Mouse (Mus musculus): Measurements from ENCODE around the gene Rasal1. TPM values are rescaled to one million over a fixed set of nuclear protein-coding genes. Genes with fewer than 3 reads are reported as not detected.

The Rasal1 gene
- polyA plus RNA-seq, 1 experiment from 2014 or later = 1.0 TPM

DNA sequence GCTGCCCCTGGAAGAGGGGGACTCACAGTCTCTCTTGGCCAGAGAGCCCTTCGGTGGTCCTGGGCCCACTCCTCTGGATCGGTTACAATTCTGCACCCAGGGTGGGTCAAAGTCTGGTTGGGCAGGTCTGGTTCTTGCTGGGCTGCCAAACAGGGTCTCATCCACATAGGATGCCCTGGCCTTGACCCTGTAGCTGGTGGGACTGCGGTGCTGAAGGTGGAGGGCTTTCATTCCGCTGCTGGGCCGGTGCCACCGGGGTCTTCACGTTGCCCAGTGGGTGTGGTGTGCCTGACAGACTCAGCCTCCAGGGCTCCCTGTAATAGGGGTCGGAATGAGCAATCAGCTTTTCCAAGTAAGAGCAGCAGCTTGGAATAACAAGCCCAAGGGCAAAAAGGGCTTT is 37.2 kb upstream of the Rasal1 start:
- Histone ChIP-seq H3K9ac (peak overlapping the region; percentile 71), H3K4me1 (peaks cover 22% of the 10 kb centered on the region), H3K4me2 (peak overlapping the region; percentile 84), H3K4me3 (peak overlapping the region; percentile 79), H3K36me3 (replicated peaks) (no peaks in the 10 kb centered on the region), H3K27ac (peak overlapping the region; percentile 89; the same call in 1 of the 2 replicates), H3K27me3 (replicated peaks) (no peaks in the 10 kb centered on the region), H3K9me3 (no peaks in the 10 kb centered on the region)
- no peak for ATAC-seq (replicated peaks)
- 47% methylated on average over 8 of the region's 8 CpGs for WGBS

DNA sequence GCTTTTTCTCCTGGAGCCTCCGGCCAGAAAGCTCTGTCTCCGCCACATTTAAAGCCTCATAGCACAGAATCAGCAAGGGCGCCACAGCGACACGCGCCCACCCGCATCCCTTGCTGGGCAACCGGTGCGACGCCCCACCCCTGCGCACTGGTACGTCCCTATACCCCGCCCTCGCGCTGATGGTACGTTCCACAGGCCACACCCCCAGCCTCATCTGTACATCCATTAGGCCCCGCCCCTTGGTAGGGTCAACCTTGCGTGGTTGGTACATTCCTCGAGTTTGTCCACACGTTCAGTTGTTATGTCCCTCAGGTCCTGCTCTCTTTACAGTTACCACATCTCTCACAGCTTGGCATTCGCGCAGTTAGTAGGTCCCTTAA is 36.2 kb upstream of the Rasal1 start, which contains the start of the genes Rita1 and Ddx54:
TSS of gene Rita1 (minus strand) at position 148 of the 380 bp plus-strand sequence.
TSS of gene Ddx54 (plus strand) at position 298 of the 380 bp plus-strand sequence.
- Histone ChIP-seq H3K4me2 (peak within 1 kb of the TSS; percentile 84), H3K27me3 (replicated peaks) (no peaks in the 10 kb centered on the region), H3K4me3 (peak within 1 kb of the TSS; percentile 79), H3K36me3 (replicated peaks) (0 out of 2 replicates have a peak, but pooled peaks cover 4% of the 10 kb centered on the region), H3K9me3 (no peaks in the 10 kb centered on the region), H3K27ac (peak within 1 kb of the TSS; percentile 89), H3K4me1 (peaks cover 22% of the 10 kb centered on the region), H3K9ac (peak within 1 kb of the TSS; percentile 71)
- peak; percentile 88 for ATAC-seq (replicated peaks)
- WGBS = 0% methylated on average over 22 of the region's 22 CpGs

DNA sequence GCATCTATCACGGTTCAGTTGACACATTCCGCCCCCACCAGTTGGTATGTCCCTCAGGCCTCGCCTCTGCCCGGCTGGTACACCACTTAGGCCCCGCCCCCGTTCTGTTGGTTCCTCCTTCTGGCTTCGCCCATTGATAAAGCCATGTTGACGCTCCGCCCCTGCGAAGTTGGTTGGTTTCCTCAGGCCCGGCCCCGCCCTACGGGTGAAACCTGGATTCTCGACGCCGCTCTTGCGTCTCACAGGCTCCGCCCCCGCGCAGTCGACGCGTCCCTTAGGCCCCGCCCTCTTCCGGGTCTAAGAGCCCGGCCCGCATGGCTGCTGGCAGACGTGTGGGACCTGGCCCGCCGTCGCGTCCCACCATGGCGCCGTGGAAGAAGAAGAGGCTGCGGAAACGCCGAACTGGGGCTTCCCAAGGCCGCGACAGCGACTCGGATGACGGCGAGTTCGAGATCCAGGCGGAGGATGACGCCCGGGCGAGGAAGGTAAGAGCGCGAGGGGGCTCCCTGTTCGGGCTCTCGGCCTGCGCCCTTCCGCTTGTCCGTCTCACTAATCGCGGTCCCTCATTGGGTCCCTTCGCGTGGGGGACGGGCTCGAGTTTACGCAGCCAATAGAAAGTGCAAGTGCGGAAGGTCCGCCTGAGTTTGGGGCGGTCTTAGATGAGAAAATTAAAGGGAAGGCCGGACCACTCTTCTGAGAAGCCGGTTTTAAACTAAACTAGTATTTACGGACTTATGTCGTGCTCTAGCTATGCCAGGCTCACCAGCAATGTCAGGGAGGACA is 35.6 kb upstream of the Rasal1 start:
- Histone ChIP-seq H3K4me1 (peaks cover 22% of the 10 kb centered on the region), H3K9me3 (no peaks in the 10 kb centered on the region), H3K27me3 (replicated peaks) (no peaks in the 10 kb centered on the region), H3K9ac (peak overlapping the region; percentile 71), H3K4me3 (peak overlapping the region; percentile 79), H3K4me2 (peak overlapping the region; percentile 84), H3K36me3 (replicated peaks) (peaks cover 4% of the 10 kb centered on the region; the same call in 1 of the 2 replicates), H3K27ac (peak overlapping the region; percentile 89)
- ATAC-seq (replicated peaks) = peak; percentile 94
- under 1% methylated on average over 69 of the region's 69 CpGs for WGBS

DNA sequence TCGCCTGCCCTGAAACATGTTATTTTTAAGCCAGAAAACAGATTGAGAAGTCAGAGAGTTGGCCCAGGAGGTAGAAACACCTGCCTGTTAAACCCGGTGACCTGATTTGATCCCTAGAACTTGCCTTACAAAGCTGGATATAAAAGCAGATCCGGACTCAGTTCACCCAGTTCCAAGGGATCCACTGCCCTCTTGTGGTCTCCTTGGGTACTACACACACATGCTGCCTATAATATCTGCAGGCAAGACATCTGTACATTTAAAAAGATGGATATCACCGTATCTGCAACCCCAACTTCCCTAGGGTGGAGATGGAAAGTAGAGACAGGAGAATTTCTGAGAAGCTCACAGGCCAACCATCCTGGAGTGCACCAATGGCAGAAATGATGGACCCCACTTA is 32.7 kb upstream of the Rasal1 start:
- peaks cover 19% of the 10 kb centered on the region for H3K36me3 ChIP-seq (replicated peaks)
- no peak overlapping the region for H3K4me2 ChIP-seq
- no peaks in the 10 kb centered on the region for H3K27me3 ChIP-seq (replicated peaks)
- no peaks in the 10 kb centered on the region for H3K9me3 ChIP-seq
- no peak overlapping the region for H3K27ac ChIP-seq
- no peak overlapping the region for H3K4me3 ChIP-seq
- 96% methylated on average over 4 of the region's 4 CpGs for WGBS
- H3K9ac ChIP-seq = no peak overlapping the region
- H3K4me1 ChIP-seq = peaks cover 20% of the 10 kb centered on the region
- no peak for ATAC-seq (replicated peaks)

- H3K27ac ChIP-seq = no peak overlapping the region
- no peak overlapping the region for H3K9ac ChIP-seq
- WGBS = 87% methylated on average over 12 of the region's 12 CpGs
- H3K27me3 ChIP-seq (replicated peaks) = no peaks in the 10 kb centered on the region
- no peak overlapping the region for H3K4me3 ChIP-seq
- peaks cover 19% of the 10 kb centered on the region for H3K36me3 ChIP-seq (replicated peaks)
- ATAC-seq (replicated peaks) = no peak
- no peaks in the 10 kb centered on the region for H3K9me3 ChIP-seq
- no peak overlapping the region for H3K4me2 ChIP-seq
- peaks cover 5% of the 10 kb centered on the region for H3K4me1 ChIP-seq
Measured at GRCm38 (mm10) chr5:120618778-120619177, 29.8 kb upstream of the Rasal1 start.

DNA sequence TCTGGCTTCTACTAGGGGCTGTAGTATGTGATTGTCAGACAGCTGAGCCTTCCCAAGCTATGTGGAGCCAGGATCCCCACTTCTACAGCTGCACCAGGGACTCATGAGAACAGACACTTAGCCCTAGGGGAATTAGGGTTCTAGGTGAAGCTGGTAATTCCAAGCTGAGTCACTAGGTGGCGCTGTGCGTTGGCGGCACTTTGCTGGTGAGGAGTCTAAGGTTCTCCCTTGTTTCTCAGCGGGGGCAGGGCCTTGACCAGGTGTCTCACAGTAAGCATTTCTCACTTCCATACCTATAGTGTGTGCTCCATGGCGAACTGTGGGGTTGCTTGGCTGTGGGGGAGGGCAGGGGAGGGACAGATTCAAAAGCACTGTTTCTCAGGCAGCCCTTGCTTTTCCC is 29.4 kb upstream of the Rasal1 start:
- H3K9ac ChIP-seq = no peak overlapping the region
- no peaks in the 10 kb centered on the region for H3K9me3 ChIP-seq
- H3K36me3 ChIP-seq (replicated peaks) = peaks cover 20% of the 10 kb centered on the region
- H3K27ac ChIP-seq = no peak overlapping the region
- no peak overlapping the region for H3K4me2 ChIP-seq
- H3K4me1 ChIP-seq = peaks cover under 1% of the 10 kb centered on the region; the same call in 1 of the 2 replicates
- ATAC-seq (replicated peaks) = no peak
- no peak overlapping the region for H3K4me3 ChIP-seq
- no peaks in the 10 kb centered on the region for H3K27me3 ChIP-seq (replicated peaks)
- 19% methylated on average over 5 of the region's 5 CpGs for WGBS

DNA sequence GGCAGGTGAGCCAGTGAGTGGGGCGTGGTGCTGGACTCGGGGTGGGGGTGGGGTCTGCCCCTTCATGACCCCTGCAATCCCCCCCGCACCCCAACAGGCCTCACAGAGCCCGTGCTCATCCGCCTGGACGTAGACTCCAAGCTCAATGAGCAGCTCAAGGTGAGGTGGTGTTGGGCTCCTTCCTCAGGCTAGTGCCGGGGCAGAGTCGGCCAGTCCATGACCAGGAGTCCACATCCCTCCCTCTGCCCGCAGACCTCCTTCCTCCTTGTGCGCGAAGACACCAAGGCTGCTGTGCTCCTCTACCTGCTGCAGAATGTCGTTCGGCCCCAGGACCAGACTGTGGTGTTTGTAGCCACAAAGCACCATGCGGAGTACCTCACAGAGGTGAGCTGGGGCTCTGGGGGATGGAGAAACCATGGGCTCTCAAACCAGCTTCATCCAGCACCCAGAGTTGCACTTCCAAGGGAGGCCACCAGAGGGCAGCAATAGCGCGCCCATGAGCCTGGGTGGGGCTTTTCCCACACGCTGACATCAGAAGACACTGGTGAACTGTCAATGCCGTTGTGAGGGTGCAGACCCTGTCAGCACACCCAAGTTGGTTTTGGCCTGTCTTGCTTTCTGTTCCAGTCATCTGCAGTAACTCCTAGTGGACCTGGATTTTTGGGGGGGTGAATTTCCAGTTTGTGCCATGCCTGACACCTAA is 28.1 kb upstream of the Rasal1 start:
- Histone ChIP-seq H3K27me3 (replicated peaks) (no peaks in the 10 kb centered on the region), H3K4me1 (no peaks in the 10 kb centered on the region), H3K4me3 (no peak overlapping the region), H3K9me3 (no peaks in the 10 kb centered on the region), H3K4me2 (no peak overlapping the region), H3K27ac (no peak overlapping the region), H3K36me3 (replicated peaks) (peaks cover 30% of the 10 kb centered on the region), H3K9ac (no peak overlapping the region)
- WGBS = 71% methylated on average over 18 of the region's 18 CpGs
- ATAC-seq (replicated peaks) = peak; percentile 27; the same call in 1 of the 2 replicates

DNA sequence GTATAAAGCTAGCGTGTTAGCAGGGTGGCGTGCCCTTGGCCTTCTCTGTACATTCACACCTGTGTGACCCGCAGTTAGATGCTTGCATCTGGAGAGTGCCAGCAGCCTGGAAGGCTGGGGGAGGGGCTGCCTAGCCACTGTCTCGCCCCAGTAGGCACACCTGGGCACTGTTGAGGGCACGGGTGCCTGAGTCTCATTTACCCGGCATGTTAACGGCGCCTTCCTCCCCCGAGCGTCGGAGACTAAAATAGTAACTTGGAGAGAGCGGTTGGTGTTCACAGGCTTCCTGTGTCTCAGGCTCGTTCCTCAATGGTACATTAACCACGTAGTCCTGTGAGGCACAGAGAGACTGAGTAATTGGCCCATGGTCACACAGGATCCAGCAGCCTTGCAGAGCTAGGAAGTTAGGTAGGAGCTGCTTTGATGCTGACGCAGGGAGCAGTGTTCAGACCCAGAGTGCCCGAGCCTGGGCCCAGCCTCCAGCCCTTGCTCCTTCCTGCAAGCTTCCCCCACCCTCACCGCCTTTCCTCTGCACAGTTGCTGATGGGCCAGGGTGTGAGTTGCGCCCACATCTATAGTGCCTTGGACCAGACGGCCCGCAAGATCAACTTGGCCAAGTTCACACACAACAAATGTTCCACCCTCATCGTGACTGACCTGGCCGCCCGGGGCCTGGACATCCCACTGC is 27.4 kb upstream of the Rasal1 start:
- Histone ChIP-seq H3K4me2 (no peak overlapping the region), H3K4me1 (no peaks in the 10 kb centered on the region), H3K4me3 (no peak overlapping the region), H3K9me3 (no peaks in the 10 kb centered on the region), H3K9ac (no peak overlapping the region), H3K36me3 (replicated peaks) (peaks cover 30% of the 10 kb centered on the region), H3K27me3 (replicated peaks) (no peaks in the 10 kb centered on the region), H3K27ac (no peak overlapping the region)
- ATAC-seq (replicated peaks) = no peak
- WGBS = 94% methylated on average over 23 of the region's 23 CpGs

DNA sequence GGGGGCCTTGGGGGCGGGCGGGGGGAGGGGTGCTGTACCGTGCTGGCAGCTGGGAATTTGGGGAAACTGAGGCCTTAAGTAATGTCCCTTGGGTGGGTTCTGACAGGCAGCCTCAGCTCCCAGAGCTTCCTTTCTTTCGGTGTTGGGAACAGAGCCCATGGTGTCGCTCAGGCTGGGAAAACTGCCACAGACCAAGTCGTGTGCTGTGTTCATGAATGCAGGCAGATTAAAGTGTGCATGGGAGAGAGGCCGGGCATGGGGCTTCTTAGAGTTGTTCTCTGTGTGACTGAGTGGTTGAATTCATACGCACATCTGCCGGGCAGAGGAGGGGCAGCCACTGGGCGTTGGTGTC is 26.8 kb upstream of the Rasal1 start:
- Histone ChIP-seq H3K9ac (no peak overlapping the region), H3K27ac (no peak overlapping the region), H3K36me3 (replicated peaks) (peaks cover 29% of the 10 kb centered on the region), H3K4me2 (no peak overlapping the region), H3K4me3 (no peak overlapping the region), H3K9me3 (no peaks in the 10 kb centered on the region), H3K4me1 (no peaks in the 10 kb centered on the region), H3K27me3 (replicated peaks) (no peaks in the 10 kb centered on the region)
- no peak for ATAC-seq (replicated peaks)
- 90% methylated on average over 10 of the region's 10 CpGs for WGBS

DNA sequence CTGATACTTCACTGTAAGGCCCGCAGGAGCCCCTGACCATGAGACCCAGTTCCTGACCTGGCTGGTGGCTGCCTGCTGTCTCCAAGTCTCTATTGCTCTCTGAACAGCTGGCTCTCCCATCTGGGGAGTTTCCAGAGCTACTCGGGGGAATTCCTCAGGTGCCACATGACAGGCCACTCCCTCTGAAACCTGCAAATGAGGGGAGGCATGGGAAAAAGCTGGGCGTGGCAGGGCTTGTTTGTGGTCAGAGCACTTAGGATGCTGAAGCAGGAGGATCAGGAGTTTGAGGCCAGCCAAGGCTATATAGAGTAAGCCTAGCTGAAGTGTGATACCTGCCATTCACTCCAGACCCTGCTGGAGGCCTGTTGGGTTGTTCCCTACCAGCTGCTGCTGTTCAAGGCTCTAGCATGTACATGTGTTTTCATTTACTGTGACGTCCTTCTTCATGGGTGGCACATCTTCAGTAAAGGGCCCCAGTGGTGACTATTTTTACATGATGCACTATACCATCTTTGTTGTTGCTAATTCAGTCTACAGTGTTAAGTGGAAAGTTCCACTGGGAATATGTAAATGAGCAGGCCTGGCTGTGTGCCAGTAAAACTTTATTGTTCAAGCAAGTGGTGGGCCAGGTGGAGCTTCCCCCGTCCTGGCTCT is 26.3 kb upstream of the Rasal1 start:
- H3K9me3 ChIP-seq = no peaks in the 10 kb centered on the region
- H3K9ac ChIP-seq = no peak overlapping the region
- no peaks in the 10 kb centered on the region for H3K27me3 ChIP-seq (replicated peaks)
- no peak for ATAC-seq (replicated peaks)
- no peaks in the 10 kb centered on the region for H3K4me1 ChIP-seq
- H3K36me3 ChIP-seq (replicated peaks) = peaks cover 31% of the 10 kb centered on the region
- no peak overlapping the region for H3K27ac ChIP-seq
- no peak overlapping the region for H3K4me3 ChIP-seq
- 71% methylated on average over 5 of the region's 5 CpGs for WGBS
- H3K4me2 ChIP-seq = no peak overlapping the region

DNA sequence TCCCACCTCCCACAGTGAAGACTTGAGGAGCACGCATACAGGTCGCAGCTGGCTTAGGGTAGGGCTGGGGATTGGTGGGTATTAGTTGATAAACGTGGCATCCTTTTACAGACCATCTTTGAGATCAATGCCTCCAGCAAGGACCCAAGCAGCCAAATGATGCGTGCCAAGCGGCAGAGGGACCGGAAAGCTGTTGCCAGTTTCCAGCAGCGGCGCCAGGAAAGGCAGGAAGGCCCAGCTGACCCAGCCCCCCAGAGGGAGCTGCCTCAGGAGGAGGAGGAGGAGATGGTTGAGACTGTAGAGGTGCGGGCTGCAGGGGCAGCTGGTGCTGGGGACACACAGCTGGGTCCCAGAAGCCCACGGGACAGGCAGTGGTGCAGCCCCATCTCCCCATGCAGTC is 24.2 kb upstream of the Rasal1 start:
- no peak for ATAC-seq (replicated peaks)
- peaks cover 25% of the 10 kb centered on the region for H3K36me3 ChIP-seq (replicated peaks)
- 86% methylated on average over 10 of the region's 10 CpGs for WGBS

DNA sequence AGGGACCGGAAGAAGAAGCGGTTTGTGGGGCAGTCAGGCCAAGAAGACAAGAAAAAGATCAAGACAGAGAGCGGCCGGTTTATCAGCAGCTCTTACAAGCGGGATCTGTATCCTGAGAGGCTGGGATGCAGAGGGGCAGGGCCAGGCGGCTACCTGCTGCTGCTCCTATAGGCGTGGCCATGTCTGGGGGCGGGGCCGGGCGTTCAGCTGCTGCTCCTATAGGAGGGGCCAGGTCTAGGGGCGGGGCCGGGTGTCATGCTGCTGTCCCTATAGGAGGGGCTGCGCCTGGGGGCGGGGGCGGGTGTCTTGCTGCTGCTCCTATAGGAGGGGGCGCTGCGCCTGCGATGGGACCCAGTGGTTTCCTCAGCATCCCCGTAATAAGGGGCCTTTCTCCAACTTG is 22.2 kb upstream of the Rasal1 start:
- no peak overlapping the region for H3K27ac ChIP-seq
- no peak for ATAC-seq (replicated peaks)
- H3K4me2 ChIP-seq = no peak overlapping the region
- H3K4me1 ChIP-seq = peaks cover 5% of the 10 kb centered on the region
- no peak overlapping the region for H3K4me3 ChIP-seq
- no peaks in the 10 kb centered on the region for H3K9me3 ChIP-seq
- peaks cover 19% of the 10 kb centered on the region; the same call in 1 of the 2 replicates for H3K36me3 ChIP-seq (replicated peaks)
- H3K27me3 ChIP-seq (replicated peaks) = peaks cover 8% of the 10 kb centered on the region
- WGBS = 34% methylated on average over 19 of the region's 19 CpGs
- H3K9ac ChIP-seq = no peak overlapping the region

More for the DNA sequence above, 24.2 kb upstream of the Rasal1 start:
- no peaks in the 10 kb centered on the region for H3K9me3 ChIP-seq
- no peaks in the 10 kb centered on the region for H3K4me1 ChIP-seq
- no peaks in the 10 kb centered on the region for H3K27me3 ChIP-seq (replicated peaks)
- H3K9ac ChIP-seq = no peak overlapping the region
- H3K27ac ChIP-seq = no peak overlapping the region
- H3K4me2 ChIP-seq = no peak overlapping the region
- H3K4me3 ChIP-seq = no peak overlapping the region
